Comparison of ENCODE assay signal across 19 mouse cellular contexts in genomic region chr2:162720016-162720415, GRCm38 (mm10). TPM values are rescaled to one million over a fixed set of nuclear protein-coding genes. Genes with fewer than 3 reads are reported as not detected.
DNase-seq lines count a peak whose midpoint lies in the region.
"Had no signal": no experiment of that assay in that cellular context is flagged by ENCODE, and none has a peak within 500 bp of the region (broad histone marks: within the 10 kb centered on the region; RNA-seq: fewer than 3 reads in every experiment).

No protein-coding gene starts in this region.

- peak; percentile 5 for DNase-seq in adrenal gland, adult 2 months
- no peak for DNase-seq in adrenal gland, postnatal 10 days
- peak; percentile 16 to 22 for DNase-seq in adrenal gland, postnatal 36 days
- DNase-seq in adrenal gland, adult 18-20 months (ENCODE audit: low spot score in 2 of 2): no peak
- DNase-seq in Muller cell, postnatal 12 days (ENCODE audit: inconsistent ontology term): peak; percentile 77
- DNase-seq in cerebellum, adult 11-12 months: no peak
- no peak for DNase-seq in embryo, embryonic 11 days
- DNase-seq: adrenal gland, postnatal 25 days; B cell, adult 2 months; cerebellum, adult 18-20 months; cerebellum, adult 8-10 months; cerebellum, adult 9-11 months; cerebellum, postnatal 14 days; cerebellum, postnatal 36 days; forebrain, postnatal 0 days had no signal

RNA-seq across cellular contexts. Expression of gene Ptprt, which starts 59.1 kb away (rescaled TPM):
- under 1 TPM; 0.03 to 0.10 TPM for total RNA-seq in adrenal gland, adult 2 months (2021)
- 0.02 and 0.04 TPM in 2 replicates for polyA plus RNA-seq in adrenal gland, adult 2 months (2012; rRNA removed)
- 1 to 10 TPM in 1 of 2 experiments, under 1 TPM in 1; 0.99 to 1.4 TPM for total RNA-seq in adrenal gland, postnatal 10 days (2021)
- under 1 TPM; 0.07 to 0.16 TPM for total RNA-seq in adrenal gland, postnatal 36 days (2021)
- total RNA-seq in adrenal gland, adult 18-20 months (2021): under 1 TPM; 0.03 TPM
- total RNA-seq: common myeloid progenitor, adult 5-6 weeks had no signal
- polyA plus RNA-seq: activated CD4-positive, CD25-positive, alpha-beta regulatory T cell, adult 4 months; CD4-positive, CD25-positive, alpha-beta regulatory T cell, adult 4 months; G1E had no signal

Comparison
In these comparisons a context has a peak if more than half of its experiments do, and no peak if none do; other contexts are left out.
1. DNase-seq: peak in adrenal gland, adult 2 months (single experiment), adrenal gland, postnatal 36 days (2 of 2) and Muller cell, postnatal 12 days (single experiment); none in adrenal gland, postnatal 10 days (single experiment), adrenal gland, adult 18-20 months (0 of 2), cerebellum, adult 11-12 months (single experiment) and embryo, embryonic 11 days (single experiment).